Comparison of ENCODE assay signal across 18 mouse cellular contexts in genomic region chr9:21456930-21457634, GRCm38 (mm10). TPM values are rescaled to one million over a fixed set of nuclear protein-coding genes. Genes with fewer than 3 reads are reported as not detected.
DNase-seq lines count a peak whose midpoint lies in the region; ATAC-seq and TF ChIP-seq lines count a peak whose summit lies in the region.
"Had no signal": no experiment of that assay in that cellular context is flagged by ENCODE, and none has a peak within 500 bp of the region (broad histone marks: within the 10 kb centered on the region; RNA-seq: fewer than 3 reads in every experiment).

No protein-coding gene starts in this region.

- WGBS in liver, embryonic 12.5 days (ENCODE audit: insufficient replicate concordance) = 50% methylated on average over 10 of the region's 10 CpGs
- WGBS in liver, embryonic 11.5 days = 67% methylated on average over 10 of the region's 10 CpGs

- H3K27ac ChIP-seq in liver, embryonic 12.5 days = peak overlapping the region; percentile 38; the same call in 1 of the 2 replicates
- no peak overlapping the region for H3K27ac ChIP-seq in liver, embryonic 11.5 days (ENCODE audit: low read depth, low read length)
- H3K27ac ChIP-seq in ES-Bruce4 (ENCODE audit: insufficient read depth, low read length) = peak overlapping the region; percentile 90
- H3K27ac ChIP-seq: heart, adult 2 months; heart, embryonic 15.5 days; liver, embryonic 14.5 days; neural tube, embryonic 12.5 days had no signal

- TF ChIP-seq POLR2A in ES-Bruce4 (IDR thresholded peaks at IDR 0.05; ENCODE audit: insufficient read depth, low read length) = no peak

- peaks cover 44% of the 10 kb centered on the region for H3K36me3 ChIP-seq in liver, embryonic 12.5 days
- 0 out of 2 replicates have a peak, but pooled peaks cover 2% of the 10 kb centered on the region for H3K36me3 ChIP-seq in liver, embryonic 11.5 days (ENCODE audit: control insufficient read depth, insufficient read depth, low read length)
- no peaks in the 10 kb centered on the region for H3K36me3 ChIP-seq in ES-Bruce4 (ENCODE audit: control insufficient read depth, insufficient read depth, low read length, poor library complexity, severe bottlenecking)
- H3K36me3 ChIP-seq: heart, embryonic 15.5 days had no signal

- TF ChIP-seq EP300 in ES-Bruce4 (IDR thresholded peaks at IDR 0.05; ENCODE audit: insufficient read depth, low read depth, low read length) = 0 out of 2 replicates have a peak, but pooled peaks have one; percentile 25

- no peaks in the 10 kb centered on the region for H3K9me3 ChIP-seq in liver, embryonic 12.5 days (replicated peaks)
- no peaks in the 10 kb centered on the region for H3K9me3 ChIP-seq in liver, embryonic 11.5 days (ENCODE audit: control insufficient read depth, low read length)
- no peaks in the 10 kb centered on the region for H3K9me3 ChIP-seq in ES-Bruce4 (replicated peaks; ENCODE audit: control insufficient read depth, insufficient read depth, low read length, poor library complexity, severe bottlenecking)
- H3K9me3 ChIP-seq: heart, embryonic 15.5 days; neural tube, embryonic 12.5 days had no signal

- no peak for ATAC-seq in liver, embryonic 12.5 days
- no peak for ATAC-seq in liver, embryonic 11.5 days (replicated peaks; ENCODE audit: low FRiP score)
- peak; percentile 33 to 44; a peak in 2 of 4 replicates for ATAC-seq in hematopoietic stem cell, adult 5-6 weeks (replicated peaks in 1 of 2; ENCODE audit: insufficient read depth in 1 of 2, low FRiP score in 2 of 2, low TSS enrichment in 1 of 2, low read depth in 1 of 2, poor library complexity in 2 of 2, severe bottlenecking in 2 of 2)
- ATAC-seq in inflammation-experienced regulatory T-cells, adult 6 months = no peak
- ATAC-seq: forebrain, embryonic 16.5 days; lung, postnatal 0 days; Patski had no signal

- no peak for TF ChIP-seq CTCF in ES-Bruce4 (IDR thresholded peaks at IDR 0.05; ENCODE audit: low read depth, low read length)

- no peak for DNase-seq in liver, embryonic 11.5 days (ENCODE audit: low spot score)
- DNase-seq in 3T3-L1 (ENCODE audit: low read depth, low spot score) = peak; percentile 27
- DNase-seq in urinary bladder, postnatal 4 days (ENCODE audit: low spot score in 2 of 2) = no peak
- DNase-seq in MN1 (ENCODE audit: low spot score) = no peak
- DNase-seq: cerebellum, postnatal 10 days; heart, adult 2 months; kidney, adult 9 months; layer of hippocampus, postnatal 36 days had no signal

- peaks cover 47% of the 10 kb centered on the region for H3K4me1 ChIP-seq in liver, embryonic 12.5 days
- H3K4me1 ChIP-seq in liver, embryonic 11.5 days (replicated peaks; ENCODE audit: control insufficient read depth, insufficient read depth, low read length) = peaks cover 20% of the 10 kb centered on the region
- peaks cover 18% of the 10 kb centered on the region for H3K4me1 ChIP-seq in ES-Bruce4 (ENCODE audit: control insufficient read depth, insufficient read depth, low read length)
- H3K4me1 ChIP-seq: neural tube, embryonic 12.5 days had no signal

- no peak overlapping the region for H3K4me3 ChIP-seq in liver, embryonic 12.5 days
- H3K4me3 ChIP-seq in liver, embryonic 11.5 days (ENCODE audit: low read depth, low read length) = no peak overlapping the region
- peak overlapping the region; percentile 12 for H3K4me3 ChIP-seq in ES-Bruce4 (ENCODE audit: low read depth, low read length)
- H3K4me3 ChIP-seq: heart, adult 2 months; heart, embryonic 15.5 days; neural tube, embryonic 12.5 days had no signal

- H3K4me2 ChIP-seq in liver, embryonic 12.5 days = no peak overlapping the region
- no peak overlapping the region for H3K4me2 ChIP-seq in liver, embryonic 11.5 days
- H3K4me2 ChIP-seq: heart, embryonic 15.5 days; neural tube, embryonic 12.5 days had no signal

- H3K9ac ChIP-seq in liver, embryonic 12.5 days = no peak overlapping the region
- no peak overlapping the region for H3K9ac ChIP-seq in liver, embryonic 11.5 days (ENCODE audit: low read depth, low read length)
- H3K9ac ChIP-seq in ES-Bruce4 (ENCODE audit: low read depth, poor library complexity, severe bottlenecking) = no peak overlapping the region
- H3K9ac ChIP-seq: heart, embryonic 15.5 days; liver, embryonic 14.5 days; neural tube, embryonic 12.5 days had no signal

- no peaks in the 10 kb centered on the region for H3K27me3 ChIP-seq in liver, embryonic 12.5 days (replicated peaks)
- no peaks in the 10 kb centered on the region for H3K27me3 ChIP-seq in liver, embryonic 11.5 days (replicated peaks; ENCODE audit: control insufficient read depth, insufficient read depth, low read length)
- H3K27me3 ChIP-seq in ES-Bruce4 (ENCODE audit: control insufficient read depth, insufficient read depth, low read length, poor library complexity, severe bottlenecking) = no peaks in the 10 kb centered on the region
- H3K27me3 ChIP-seq: heart, embryonic 15.5 days; neural tube, embryonic 12.5 days; Patski had no signal

RNA-seq across cellular contexts. Expression of gene Dnm2, which starts 32.4 kb away (rescaled TPM):
- polyA plus RNA-seq in liver, embryonic 12.5 days (2016; fragmentation: Nextera tagmentation; extraction: Ambion mirVana) = 72.2 and 75.5 TPM in 2 replicates
- 72.7 and 79.5 TPM in 2 replicates for polyA plus RNA-seq in liver, embryonic 11.5 days (2014; fragmentation: Nextera tagmentation; extraction: Ambion mirVana)
- polyA plus RNA-seq in ES-Bruce4 (2011; ENCODE audit: insufficient read depth, insufficient read length, low read depth, missing spikeins) = 86.2 and 88.6 TPM in 2 replicates
- total RNA-seq in hematopoietic stem cell, adult 5-6 weeks (2017) = 80.9 and 87.0 TPM in 2 replicates
- polyA plus RNA-seq in inflammation-experienced regulatory T-cells, adult 6 months (2017; shearing (Covaris generic)) = 100 to 1,000 TPM in 1 of 3 experiments, 10 to 100 TPM in 2; 85.4 to 117 (median 97.6) TPM

RNA-seq across cellular contexts. Expression of gene Qtrt1, which starts 45.4 kb away (rescaled TPM):
- 31.2 and 32.7 TPM in 2 replicates for polyA plus RNA-seq in liver, embryonic 12.5 days (2016; fragmentation: Nextera tagmentation; extraction: Ambion mirVana)
- polyA plus RNA-seq in liver, embryonic 11.5 days (2014; fragmentation: Nextera tagmentation; extraction: Ambion mirVana) = 59.2 and 60.2 TPM in 2 replicates
- polyA plus RNA-seq in ES-Bruce4 (2011; ENCODE audit: insufficient read depth, insufficient read length, low read depth, missing spikeins) = 40.0 and 48.2 TPM in 2 replicates
- total RNA-seq in hematopoietic stem cell, adult 5-6 weeks (2017) = 19.3 and 23.4 TPM in 2 replicates
- polyA plus RNA-seq in inflammation-experienced regulatory T-cells, adult 6 months (2017; shearing (Covaris generic)) = 10 to 100 TPM; 26.2 to 49.8 (median 39.8) TPM

RNA-seq across cellular contexts. Expression of gene Tmed1, which starts 53.0 kb away (rescaled TPM):
- polyA plus RNA-seq in liver, embryonic 12.5 days (2016; fragmentation: Nextera tagmentation; extraction: Ambion mirVana) = 42.8 and 44.0 TPM in 2 replicates
- 68.6 and 70.2 TPM in 2 replicates for polyA plus RNA-seq in liver, embryonic 11.5 days (2014; fragmentation: Nextera tagmentation; extraction: Ambion mirVana)
- polyA plus RNA-seq in ES-Bruce4 (2011; ENCODE audit: insufficient read depth, insufficient read length, low read depth, missing spikeins) = 28.0 and 29.2 TPM in 2 replicates
- total RNA-seq in hematopoietic stem cell, adult 5-6 weeks (2017) = 9.7 and 18.0 TPM in 2 replicates
- 1 to 10 TPM; 3.2 to 6.3 (median 5.8) TPM for polyA plus RNA-seq in inflammation-experienced regulatory T-cells, adult 6 months (2017; shearing (Covaris generic))

Comparison
In these comparisons a context has a peak if more than half of its experiments do, and no peak if none do; other contexts are left out.
1. ATAC-seq: peak in hematopoietic stem cell, adult 5-6 weeks (2 of 2); none in liver, embryonic 12.5 days (single experiment), liver, embryonic 11.5 days (single experiment) and inflammation-experienced regulatory T-cells, adult 6 months (single experiment).